Comparison of ENCODE assay signal across 15 mouse cellular contexts in the genomic region with DNA sequence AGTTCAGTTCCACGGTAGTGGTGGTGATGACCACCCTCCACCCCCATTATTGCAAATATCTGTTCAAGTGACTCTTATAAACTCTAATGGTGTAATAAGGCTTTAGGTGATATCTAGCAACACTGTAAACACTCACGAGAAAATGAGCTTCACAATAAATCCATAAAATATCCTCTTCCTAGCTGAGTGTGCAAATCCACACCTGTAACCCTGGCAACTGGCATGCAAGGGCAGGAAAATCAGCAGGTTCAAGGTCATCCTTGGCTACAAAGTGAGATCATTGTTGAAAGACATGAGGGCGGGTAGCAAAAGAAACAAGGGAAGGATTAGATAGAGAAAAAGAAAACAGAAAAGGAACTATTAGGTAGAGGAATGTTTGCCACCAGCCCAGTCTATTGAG.
"Had no signal": no experiment of that assay in that cellular context is flagged by ENCODE, and none has a peak within 500 bp of the region (broad histone marks: within the 10 kb centered on the region; RNA-seq: fewer than 3 reads in every experiment).

No protein-coding gene starts in this region.

- H3K9me3 ChIP-seq: liver, embryonic 15.5 days; neural tube, embryonic 15.5 days had no signal

- ATAC-seq: inflammation-experienced regulatory T-cells, adult 6 months; lung, postnatal 0 days had no signal

- H3K27ac ChIP-seq: kidney, postnatal 0 days; layer of hippocampus, adult 2 months; liver, embryonic 15.5 days; midbrain, embryonic 12.5 days had no signal

- H3K27me3 ChIP-seq: limb, embryonic 12.5 days; liver, embryonic 15.5 days; midbrain, embryonic 12.5 days; neural tube, embryonic 15.5 days had no signal

- H3K4me3 ChIP-seq: layer of hippocampus, adult 2 months; limb, embryonic 12.5 days; liver, embryonic 15.5 days; midbrain, embryonic 12.5 days; myocyte; neural tube, embryonic 15.5 days had no signal

- H3K4me1 ChIP-seq: liver, embryonic 15.5 days had no signal

- H3K36me3 ChIP-seq: liver, embryonic 15.5 days; neural tube, embryonic 15.5 days had no signal

- H3K9ac ChIP-seq: limb, embryonic 12.5 days; liver, embryonic 15.5 days; midbrain, embryonic 12.5 days; neural tube, embryonic 15.5 days had no signal

- DNase-seq: kidney, adult 8-10 months; kidney, postnatal 4 days; lung, adult 2 months; lung, postnatal 4 days; thymus, postnatal 4 days had no signal

- H3K4me2 ChIP-seq: limb, embryonic 12.5 days; liver, embryonic 11.5 days; liver, embryonic 15.5 days; midbrain, embryonic 12.5 days; neural tube, embryonic 15.5 days had no signal
